Mouse (Mus musculus): ENCODE data around the gene Syncrip. TPM values are rescaled to one million over a fixed set of nuclear protein-coding genes. Genes with fewer than 3 reads are reported as not detected.

The Syncrip gene
- total and polyA plus RNA-seq, 3 experiments = 125 to 162 (median 153) TPM

DNA sequence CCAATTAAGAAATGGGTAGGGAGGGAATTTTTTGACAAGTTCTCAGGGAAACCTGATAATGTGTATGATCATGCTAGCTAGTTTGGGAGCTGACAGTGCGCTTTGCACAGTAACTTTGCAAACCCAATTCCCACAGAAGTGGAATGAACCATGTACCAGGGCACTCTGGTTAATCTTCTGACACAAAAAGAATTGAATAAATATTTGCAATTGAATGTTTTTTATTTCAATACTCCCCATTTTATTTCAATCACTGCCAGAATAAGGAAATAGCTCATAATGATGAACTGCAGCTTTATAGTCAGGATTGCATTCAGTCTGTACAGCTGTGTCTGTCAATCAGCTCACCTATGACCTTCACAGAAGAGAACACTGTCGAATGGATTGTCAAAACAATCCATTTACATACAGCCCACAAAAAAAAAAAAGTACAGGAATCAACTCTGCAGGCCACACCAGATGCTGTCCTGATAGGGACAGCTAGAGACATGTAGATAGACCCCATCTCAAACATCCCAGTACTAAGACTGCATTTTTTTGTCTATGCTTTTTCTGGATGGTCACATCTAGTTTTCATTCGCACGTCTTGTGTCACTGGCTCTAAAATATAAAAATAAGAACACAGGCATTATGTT is 38.6 kb upstream of the Syncrip start:
- Histone ChIP-seq H3K4me3 (ENCODE audit: control insufficient read depth in 1 of 2, insufficient read depth in 1 of 2, low read depth in 2 of 2, low read length in 2 of 2) (peak overlapping the region; percentile 60 to 99), H3K9ac (ENCODE audit: control insufficient read depth, low read depth, low read length, poor library complexity, severe bottlenecking) (peak overlapping the region; percentile 99), H3K36me3 (ENCODE audit: control insufficient read depth in 1 of 2, insufficient read depth in 2 of 2, low read length in 2 of 2) (peaks cover 4 to 19% of the 10 kb centered on the region in 2 experiments), H3K27ac (ENCODE audit: control insufficient read depth, low read depth, low read length) (peak overlapping the region; percentile 98), H3K79me2 (ENCODE audit: control insufficient read depth, insufficient read depth, low read length, poor library complexity) (peaks cover 25% of the 10 kb centered on the region), H3K27me3 (ENCODE audit: control insufficient read depth in 1 of 2, insufficient read depth in 2 of 2, low read length in 2 of 2) (no peaks in the 10 kb centered on the region), H3K9me3 (replicated peaks; ENCODE audit: insufficient read depth, low read length) (no peaks in the 10 kb centered on the region), H3K4me1 (ENCODE audit: control insufficient read depth in 1 of 2, insufficient read depth in 2 of 2, low read length in 2 of 2) (peaks cover 2 to 8% of the 10 kb centered on the region in 2 experiments)
- DNase-seq (ENCODE audit: low read depth, low spot score) = peak; percentile 46
- no peak for TF ChIP-seq POLR2A (IDR thresholded peaks at IDR 0.05; ENCODE audit: control insufficient read depth in 1 of 2, insufficient read depth in 1 of 2, low read depth in 1 of 2, low read length in 2 of 2, poor library complexity in 1 of 2)
- TF ChIP-seq RAD21 (IDR thresholded peaks at IDR 0.05; ENCODE audit: low read depth, low read length) = no peak
- TF ChIP-seq ZNF384 (IDR thresholded peaks at IDR 0.05; ENCODE audit: low read depth, low read length) = peak; percentile 71
- no peak for TF ChIP-seq JUND (IDR thresholded peaks at IDR 0.05; ENCODE audit: low read depth, low read length)
- TF ChIP-seq CHD1 (IDR thresholded peaks at IDR 0.05; ENCODE audit: low read depth, low read length) = peak; percentile 94
- peak; percentile 9; the same call in 1 of the 2 replicates for TF ChIP-seq SMC3 (IDR thresholded peaks at IDR 0.05; ENCODE audit: low read depth, low read length)
- TF ChIP-seq TAL1 (IDR thresholded peaks at IDR 0.05; ENCODE audit: low read length) = 0 out of 2 replicates have a peak, but pooled peaks have one; percentile 4
- TF ChIP-seq MAX (IDR thresholded peaks at IDR 0.05; ENCODE audit: low read length) = no peak

DNA sequence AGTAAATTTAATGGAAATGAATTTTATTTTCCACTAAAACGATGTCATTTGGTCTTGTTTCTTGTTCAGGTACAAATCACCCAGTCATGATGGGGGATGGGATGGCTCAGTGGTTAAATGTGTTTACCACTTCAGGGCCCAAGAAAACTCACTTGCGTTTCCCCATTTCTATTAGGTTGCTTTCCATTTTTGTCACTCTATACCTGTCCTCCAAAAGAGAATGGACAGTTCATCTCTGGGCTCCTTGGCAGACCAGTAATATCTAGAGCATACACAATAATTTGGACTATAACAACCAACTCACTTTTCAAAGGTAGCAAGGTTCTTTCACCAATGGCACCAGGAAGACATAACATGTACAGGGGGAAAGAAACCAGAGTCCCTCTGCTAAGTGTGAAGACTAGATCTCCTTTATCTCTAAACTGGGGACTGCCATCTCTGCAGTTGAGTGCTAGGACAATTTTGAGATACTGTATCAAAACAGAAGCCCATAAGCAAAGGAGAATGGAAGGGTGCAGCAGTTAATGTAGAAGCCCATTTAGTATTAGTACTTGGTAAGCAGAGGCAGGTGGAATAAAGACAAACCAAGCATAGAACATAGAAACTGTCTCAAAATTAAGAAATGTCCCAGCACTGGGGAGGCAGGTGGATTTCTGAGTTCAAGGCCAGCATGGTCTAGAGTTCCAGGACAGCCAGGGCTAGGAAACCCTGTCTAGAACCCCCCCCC is 37.9 kb upstream of the Syncrip start:
- peaks cover 2 to 12% of the 10 kb centered on the region in 2 experiments for H3K4me1 ChIP-seq (ENCODE audit: control insufficient read depth in 1 of 2, insufficient read depth in 2 of 2, low read length in 2 of 2)
- DNase-seq (ENCODE audit: low read depth, low spot score) = peak; percentile 87
- H3K4me3 ChIP-seq (ENCODE audit: control insufficient read depth in 1 of 2, insufficient read depth in 1 of 2, low read depth in 2 of 2, low read length in 2 of 2) = peak overlapping the region; percentile 60 to 99
- no peaks in the 10 kb centered on the region for H3K27me3 ChIP-seq (ENCODE audit: control insufficient read depth in 1 of 2, insufficient read depth in 2 of 2, low read length in 2 of 2)
- H3K9me3 ChIP-seq (replicated peaks; ENCODE audit: insufficient read depth, low read length) = no peaks in the 10 kb centered on the region
- peak overlapping the region; percentile 98 for H3K27ac ChIP-seq (ENCODE audit: control insufficient read depth, low read depth, low read length)
- H3K9ac ChIP-seq (ENCODE audit: control insufficient read depth, low read depth, low read length, poor library complexity, severe bottlenecking) = peak overlapping the region; percentile 99
- H3K36me3 ChIP-seq (ENCODE audit: control insufficient read depth in 1 of 2, insufficient read depth in 2 of 2, low read length in 2 of 2) = peaks cover 4 to 19% of the 10 kb centered on the region in 2 experiments
- H3K79me2 ChIP-seq (ENCODE audit: control insufficient read depth, insufficient read depth, low read length, poor library complexity) = peaks cover 25% of the 10 kb centered on the region
- no peak for TF ChIP-seq POLR2AphosphoS5 (IDR thresholded peaks at IDR 0.05; ENCODE audit: borderline replicate concordance, low read depth, low read length)
- TF ChIP-seq USF1 (IDR thresholded peaks at IDR 0.05; ENCODE audit: low read depth, low read length) = no peak
- TF ChIP-seq MEF2A (IDR thresholded peaks at IDR 0.05; ENCODE audit: extremely low read depth, insufficient replicate concordance, low read depth, low read length, poor library complexity, severe bottlenecking) = no peak
- TF ChIP-seq KAT2A (conservative IDR thresholded peaks at IDR 0.05; ENCODE audit: low read depth, low read length) = peak; percentile 4; the same call in 1 of the 2 replicates
- TF ChIP-seq NELFE (IDR thresholded peaks at IDR 0.05; ENCODE audit: low read depth, low read length) = peak; percentile 48
- TF ChIP-seq UBTF (IDR thresholded peaks at IDR 0.05; ENCODE audit: borderline replicate concordance, insufficient read depth, low read depth, low read length) = no peak
- no peak for TF ChIP-seq ELF1 (IDR thresholded peaks at IDR 0.05; ENCODE audit: low read depth, low read length)
- no peak for TF ChIP-seq NRF1 (IDR thresholded peaks at IDR 0.05; ENCODE audit: insufficient read depth, low read depth, low read length, poor library complexity, severe bottlenecking)
- 0 out of 2 replicates have a peak, but pooled peaks have one; percentile 55 for TF ChIP-seq JUND (IDR thresholded peaks at IDR 0.05; ENCODE audit: low read depth, low read length)
- TF ChIP-seq TAL1 (IDR thresholded peaks at IDR 0.05; ENCODE audit: low read length) = no peak
- TF ChIP-seq HCFC1 (IDR thresholded peaks at IDR 0.05; ENCODE audit: low read depth, low read length) = peak; percentile 34; the same call in 1 of the 2 replicates
- peak; percentile 15 for TF ChIP-seq SMC3 (IDR thresholded peaks at IDR 0.05; ENCODE audit: low read depth, low read length)
- TF ChIP-seq SIN3A (IDR thresholded peaks at IDR 0.05; ENCODE audit: low read length) = peak; percentile 70
- TF ChIP-seq MXI1 (IDR thresholded peaks at IDR 0.05; ENCODE audit: low read depth, low read length) = no peak
- TF ChIP-seq CTCF (IDR thresholded peaks at IDR 0.05 in 2 of 3, conservative IDR thresholded peaks at IDR 0.05 in 1 of 3; ENCODE audit: control insufficient read depth in 1 of 3, insufficient read depth in 1 of 3, low read depth in 2 of 3, low read length in 3 of 3, poor library complexity in 1 of 3, severe bottlenecking in 1 of 3) = no peak
- 0 out of 2 replicates have a peak, but pooled peaks have one; percentile 24 for TF ChIP-seq BHLHE40 (IDR thresholded peaks at IDR 0.05; ENCODE audit: borderline replicate concordance, low read depth, low read length)
- TF ChIP-seq USF2 (IDR thresholded peaks at IDR 0.05; ENCODE audit: borderline replicate concordance in 1 of 2, insufficient read depth in 1 of 2, low read depth in 1 of 2, low read length in 2 of 2) = no peak
- TF ChIP-seq TBP (IDR thresholded peaks at IDR 0.05; ENCODE audit: low read depth, low read length) = peak; percentile 49; the same call in 1 of the 2 replicates
- TF ChIP-seq ZC3H11A (IDR thresholded peaks at IDR 0.05; ENCODE audit: low read depth, low read length) = no peak
- no peak for TF ChIP-seq ZKSCAN1 (IDR thresholded peaks at IDR 0.05; ENCODE audit: low read depth, low read length)
- 0 out of 2 replicates have a peak, but pooled peaks have one; percentile 14 for TF ChIP-seq ETS1 (IDR thresholded peaks at IDR 0.05; ENCODE audit: low read depth, low read length)
- TF ChIP-seq ZMIZ1 (IDR thresholded peaks at IDR 0.05; ENCODE audit: low read depth, low read length) = peak; percentile 86

All from MEL (cell line).